In genomic region chr2:119802767-119803617, GRCm38 (mm10) we compare ENCODE assay signal across 8 mouse cellular contexts. TPM values are rescaled to one million over a fixed set of nuclear protein-coding genes. Genes with fewer than 3 reads are reported as not detected.
A peak's percentile ranks its signal among the peaks of the same experiment; 100 is the strongest.
DNase-seq lines count a peak whose midpoint lies in the region; ATAC-seq and TF ChIP-seq lines count a peak whose summit lies in the region.

No protein-coding gene starts in this region.

- 0 out of 2 replicates have a peak overlapping the region, but pooled peaks have one; percentile 4 for H3K27ac ChIP-seq in kidney, embryonic 14.5 days (ENCODE audit: low read depth, low read length)
- H3K27ac ChIP-seq in ES-Bruce4 (ENCODE audit: insufficient read depth, low read length) = peak overlapping the region; percentile 23; the same call in 1 of the 2 replicates
- H3K27ac ChIP-seq in intestine, embryonic 15.5 days = no peak overlapping the region

- peaks cover 25% of the 10 kb centered on the region; the same call in 1 of the 2 replicates for H3K4me1 ChIP-seq in kidney, embryonic 14.5 days (ENCODE audit: control insufficient read depth, insufficient read depth, low read length)
- H3K4me1 ChIP-seq in ES-Bruce4 (ENCODE audit: control insufficient read depth, insufficient read depth, low read length) = peaks cover 19% of the 10 kb centered on the region
- peaks cover 21% of the 10 kb centered on the region for H3K4me1 ChIP-seq in intestine, embryonic 15.5 days (replicated peaks)

- H3K9me3 ChIP-seq in kidney, embryonic 14.5 days (ENCODE audit: control insufficient read depth, low read length) = no peaks in the 10 kb centered on the region
- H3K9me3 ChIP-seq in ES-Bruce4 (replicated peaks; ENCODE audit: control insufficient read depth, insufficient read depth, low read length, poor library complexity, severe bottlenecking) = no peaks in the 10 kb centered on the region
- no peaks in the 10 kb centered on the region for H3K9me3 ChIP-seq in intestine, embryonic 15.5 days

- DNase-seq in kidney, adult 11 months = no peak
- peak; percentile 74 for DNase-seq in embryo, embryonic 10.5 days (ENCODE audit: low spot score)
- peak; percentile 83 for DNase-seq in testis, postnatal 10 days (ENCODE audit: low spot score)
- DNase-seq in layer of hippocampus, postnatal 10 days (ENCODE audit: low spot score in 2 of 2) = no peak

- 47% methylated on average over 10 of the region's 10 CpGs for WGBS in kidney, embryonic 14.5 days
- 70% methylated on average over 10 of the region's 10 CpGs for WGBS in intestine, embryonic 15.5 days

- no peak for TF ChIP-seq CTCF in ES-Bruce4 (IDR thresholded peaks at IDR 0.05; ENCODE audit: low read depth, low read length)

- H3K4me3 ChIP-seq in kidney, embryonic 14.5 days (ENCODE audit: low read length) = no peak overlapping the region
- H3K4me3 ChIP-seq in ES-Bruce4 (ENCODE audit: low read depth, low read length) = no peak overlapping the region
- H3K4me3 ChIP-seq in intestine, embryonic 15.5 days (replicated peaks) = no peak overlapping the region

- H3K4me2 ChIP-seq in kidney, embryonic 14.5 days (replicated peaks; ENCODE audit: low read depth, low read length) = no peak overlapping the region
- no peak overlapping the region for H3K4me2 ChIP-seq in intestine, embryonic 15.5 days (replicated peaks)

- peaks cover 8% of the 10 kb centered on the region; the same call in 1 of the 2 replicates for H3K27me3 ChIP-seq in kidney, embryonic 14.5 days (ENCODE audit: control insufficient read depth, insufficient read depth, low read length)
- H3K27me3 ChIP-seq in ES-Bruce4 (ENCODE audit: control insufficient read depth, insufficient read depth, low read length, poor library complexity, severe bottlenecking) = no peaks in the 10 kb centered on the region
- no peaks in the 10 kb centered on the region; the same call in 1 of the 2 replicates for H3K27me3 ChIP-seq in intestine, embryonic 15.5 days (replicated peaks)

- peak; percentile 43; the same call in 1 of the 2 replicates for ATAC-seq in kidney, embryonic 14.5 days (ENCODE audit: low FRiP score, low TSS enrichment)
- peak; percentile 42 for ATAC-seq in intestine, embryonic 15.5 days
- no peak for ATAC-seq in frontal cortex, adult (ENCODE audit: low TSS enrichment)

- H3K9ac ChIP-seq in kidney, embryonic 14.5 days (ENCODE audit: low read depth, low read length) = no peak overlapping the region
- no peak overlapping the region for H3K9ac ChIP-seq in ES-Bruce4 (ENCODE audit: low read depth, poor library complexity, severe bottlenecking)
- no peak overlapping the region for H3K9ac ChIP-seq in intestine, embryonic 15.5 days

- no peaks in the 10 kb centered on the region; the same call in 1 of the 2 replicates for H3K36me3 ChIP-seq in kidney, embryonic 14.5 days (ENCODE audit: control insufficient read depth, insufficient read depth, low read length)
- no peaks in the 10 kb centered on the region for H3K36me3 ChIP-seq in ES-Bruce4 (ENCODE audit: control insufficient read depth, insufficient read depth, low read length, poor library complexity, severe bottlenecking)
- H3K36me3 ChIP-seq in intestine, embryonic 15.5 days = 0 out of 2 replicates have a peak, but pooled peaks cover 4% of the 10 kb centered on the region

- TF ChIP-seq POLR2A in ES-Bruce4 (IDR thresholded peaks at IDR 0.05; ENCODE audit: insufficient read depth, low read length) = no peak

- peak; percentile 81 for TF ChIP-seq EP300 in ES-Bruce4 (IDR thresholded peaks at IDR 0.05; ENCODE audit: insufficient read depth, low read depth, low read length)

RNA-seq across cellular contexts. Expression of gene Tyro3, which starts 5.5 kb away (rescaled TPM):
- polyA plus RNA-seq in kidney, embryonic 14.5 days (2014; fragmentation: Nextera tagmentation; extraction: Ambion mirVana) = 10.2 and 13.8 TPM in 2 replicates
- 38.4 and 45.2 TPM in 2 replicates for polyA plus RNA-seq in ES-Bruce4 (2011; ENCODE audit: insufficient read depth, insufficient read length, low read depth, missing spikeins)
- 14.7 and 15.5 TPM in 2 replicates for polyA plus RNA-seq in intestine, embryonic 15.5 days (2015; fragmentation: Nextera tagmentation; extraction: Ambion mirVana)
- 10 to 100 TPM; 48.6 to 64.7 TPM for total RNA-seq in layer of hippocampus, postnatal 10 days (2021)

RNA-seq across cellular contexts. Expression of gene Rpap1, which starts 15.7 kb away (rescaled TPM):
- polyA plus RNA-seq in kidney, embryonic 14.5 days (2014; fragmentation: Nextera tagmentation; extraction: Ambion mirVana) = 19.4 and 30.6 TPM in 2 replicates
- 42.6 and 43.3 TPM in 2 replicates for polyA plus RNA-seq in ES-Bruce4 (2011; ENCODE audit: insufficient read depth, insufficient read length, low read depth, missing spikeins)
- 24.2 and 24.8 TPM in 2 replicates for polyA plus RNA-seq in intestine, embryonic 15.5 days (2015; fragmentation: Nextera tagmentation; extraction: Ambion mirVana)
- 10 to 100 TPM; 16.4 to 16.7 TPM for total RNA-seq in layer of hippocampus, postnatal 10 days (2021)

RNA-seq across cellular contexts. Expression of gene Ltk, which starts 42.8 kb away (rescaled TPM):
- 0.50 and 0.72 TPM in 2 replicates for polyA plus RNA-seq in kidney, embryonic 14.5 days (2014; fragmentation: Nextera tagmentation; extraction: Ambion mirVana)
- polyA plus RNA-seq in ES-Bruce4 (2011; ENCODE audit: insufficient read depth, insufficient read length, low read depth, missing spikeins) = 1.1 and 1.6 TPM in 2 replicates
- 0.87 and 1.4 TPM in 2 replicates for polyA plus RNA-seq in intestine, embryonic 15.5 days (2015; fragmentation: Nextera tagmentation; extraction: Ambion mirVana)
- total RNA-seq in layer of hippocampus, postnatal 10 days (2021) = 1 to 10 TPM; 3.6 to 4.8 TPM

Comparison
In these comparisons a context has a peak if more than half of its experiments do, and no peak if none do; other contexts are left out.
1. DNase-seq: peak in embryo, embryonic 10.5 days (single experiment) and testis, postnatal 10 days (single experiment); none in kidney, adult 11 months (single experiment) and layer of hippocampus, postnatal 10 days (0 of 2).